21 mouse cellular contexts compared by ENCODE assay signal in genomic region chr3:82129258-82129657, GRCm38 (mm10). TPM values are rescaled to one million over a fixed set of nuclear protein-coding genes. Genes with fewer than 3 reads are reported as not detected.
"Had no signal": no experiment of that assay in that cellular context is flagged by ENCODE, and none has a peak within 500 bp of the region (broad histone marks: within the 10 kb centered on the region; RNA-seq: fewer than 3 reads in every experiment).

No protein-coding gene starts in this region.

- H3K27me3 ChIP-seq: liver, embryonic 15.5 days; midbrain, embryonic 12.5 days; neural tube, embryonic 13.5 days; neural tube, embryonic 15.5 days; stomach, embryonic 15.5 days had no signal

- H3K4me2 ChIP-seq: liver, embryonic 15.5 days; lung, embryonic 14.5 days; midbrain, embryonic 12.5 days; neural tube, embryonic 13.5 days; neural tube, embryonic 15.5 days; stomach, embryonic 15.5 days had no signal

- H3K9me3 ChIP-seq: liver, embryonic 15.5 days; midbrain, embryonic 10.5 days; midbrain, embryonic 12.5 days; neural tube, embryonic 13.5 days; neural tube, embryonic 15.5 days; stomach, embryonic 15.5 days had no signal

- H3K9ac ChIP-seq: liver, embryonic 15.5 days; lung, embryonic 14.5 days; midbrain, embryonic 12.5 days; neural tube, embryonic 13.5 days; neural tube, embryonic 15.5 days; stomach, embryonic 15.5 days had no signal

- DNase-seq: lung, adult 18-20 months; lung, embryonic 14.5 days; lung, postnatal 10 days; lung, postnatal 4 days; midbrain, embryonic 14.5 days; retina, postnatal 1 day; right cerebral cortex, adult 18-20 months; right cerebral cortex, postnatal 25 days; right cerebral cortex, postnatal 4 days; spleen, adult 18-20 months; thymus, adult 18-20 months; thymus, postnatal 14 days; thymus, postnatal 36 days had no signal

- H3K4me3 ChIP-seq: liver, embryonic 15.5 days; midbrain, embryonic 10.5 days; midbrain, embryonic 12.5 days; myocyte; neural tube, embryonic 13.5 days; neural tube, embryonic 15.5 days; stomach, embryonic 15.5 days had no signal

- H3K4me1 ChIP-seq: liver, embryonic 15.5 days; midbrain, embryonic 10.5 days; midbrain, embryonic 12.5 days; neural tube, embryonic 13.5 days; neural tube, embryonic 15.5 days; stomach, embryonic 15.5 days had no signal

- ATAC-seq: midbrain, embryonic 16.5 days had no signal

- H3K36me3 ChIP-seq: liver, embryonic 15.5 days; midbrain, embryonic 10.5 days; midbrain, embryonic 12.5 days; neural tube, embryonic 13.5 days; neural tube, embryonic 15.5 days; stomach, embryonic 15.5 days had no signal

- H3K27ac ChIP-seq: liver, embryonic 15.5 days; midbrain, embryonic 10.5 days; midbrain, embryonic 12.5 days; neural tube, embryonic 13.5 days; neural tube, embryonic 15.5 days; stomach, embryonic 15.5 days had no signal

RNA-seq across cellular contexts. Expression of gene Gucy1a1, which starts 16.3 kb away (rescaled TPM):
- polyA plus RNA-seq: myocyte had no signal

RNA-seq across cellular contexts. Expression of gene Gucy1b1, which starts 54.8 kb away (rescaled TPM):
- polyA plus RNA-seq: myocyte had no signal
